Mouse (Mus musculus) induced T-regulatory cell, adult 2 months (primary cell): Measurements from ENCODE around the gene Ddit4.

ENCODE experiments used
- DNase-seq: peaks from one replicate; pipeline ENCODE4 v3.0.0-alpha.2; 2012; ENCODE audit warnings: low read depth

Gene Ddit4

GRCm38 (mm10) chr10:59948363-59949254 is 3.0 kb downstream of the Ddit4 start:
- peak; percentile 45 for DNase-seq

- peak; percentile 75 for DNase-seq
Observed at GRCm38 (mm10) chr10:59947296-59948073, 4.1 kb downstream of the Ddit4 start.

GRCm38 (mm10) chr10:59946362-59946761 is 5.3 kb downstream of the Ddit4 start:
- no peak for DNase-seq

GRCm38 (mm10) chr10:59945416-59945815 is 6.2 kb downstream of the Ddit4 start:
- DNase-seq = no peak

- no peak for DNase-seq
Observed at GRCm38 (mm10) chr10:59943421-59943989, 8.1 kb downstream of the Ddit4 start.

GRCm38 (mm10) chr10:59942847-59943420 is 8.7 kb downstream of the Ddit4 start:
- DNase-seq = no peak

- DNase-seq = peak; percentile 37
Observed at GRCm38 (mm10) chr10:59942281-59942846, 9.3 kb downstream of the Ddit4 start.

GRCm38 (mm10) chr10:59939081-59939480 is 12.6 kb downstream of the Ddit4 start:
- peak; percentile 69 for DNase-seq

GRCm38 (mm10) chr10:59938662-59939061 is 13.0 kb downstream of the Ddit4 start:
- peak; percentile 50 for DNase-seq

GRCm38 (mm10) chr10:59936058-59936856 is 15.4 kb downstream of the Ddit4 start:
- peak; percentile 58 for DNase-seq

GRCm38 (mm10) chr10:59934039-59934438 is 17.6 kb downstream of the Ddit4 start:
- DNase-seq = peak; percentile 47

GRCm38 (mm10) chr10:59932521-59932920 is 19.1 kb downstream of the Ddit4 start:
- DNase-seq = peak; percentile 80

- DNase-seq = no peak
Observed at GRCm38 (mm10) chr10:59930996-59931395, 20.6 kb downstream of the Ddit4 start.

- DNase-seq = no peak
Observed at GRCm38 (mm10) chr10:59929205-59929604, 22.4 kb downstream of the Ddit4 start.

- DNase-seq = no peak
Observed at GRCm38 (mm10) chr10:59924305-59924704, 27.3 kb downstream of the Ddit4 start.

- no peak for DNase-seq
Observed at GRCm38 (mm10) chr10:59923493-59923892, 28.1 kb downstream of the Ddit4 start.

- peak; percentile 72 for DNase-seq
Observed at GRCm38 (mm10) chr10:59920810-59921681, 30.6 kb downstream of the Ddit4 start.

- DNase-seq = no peak
Observed at GRCm38 (mm10) chr10:59920485-59920809, 31.2 kb downstream of the Ddit4 start.

GRCm38 (mm10) chr10:59919494-59920181 is 32.0 kb downstream of the Ddit4 start:
- DNase-seq = peak; percentile 39

GRCm38 (mm10) chr10:59918111-59918510 is 33.5 kb downstream of the Ddit4 start:
- no peak for DNase-seq
